Mouse (Mus musculus) adrenal gland, postnatal 14 days (tissue): ENCODE measurements at regions not wholly inside any gene's neighbourhood (a gene's known extent, or its start where the extent isn't known, plus 50 kb on each side); places are given as distances from the start of the nearest gene placed in this dataset.

Experiments
- DNase-seq: peaks from one replicate; pipeline ENCODE4 v3.0.0; 2021; ENCODE audit warnings: mixed read lengths

- DNase-seq = no peak
These were observed 51.4 kb upstream of the Pard3b start for GRCm38 (mm10) chr1:61587251-61587650.
